Mouse (Mus musculus): ENCODE data around the gene Gpx8.
"Not testable (repeated sequence)": the region's sequence is repeated elsewhere in the genome, so short reads cannot be mapped to it uniquely, and the experiment has no call there.

Gpx8 gene

GRCm38 (mm10) chr13:113023274-113024143 lies 22.7 kb downstream of the Gpx8 start:
- no peak for DNase-seq

GRCm38 (mm10) chr13:113022467-113022866 lies 23.7 kb downstream of the Gpx8 start:
- DNase-seq = no peak

- DNase-seq = no peak
Measured at GRCm38 (mm10) chr13:113021521-113021920, 24.7 kb downstream of the Gpx8 start.

- not testable (repeated sequence) for DNase-seq
Measured at GRCm38 (mm10) chr13:113013174-113013953, 32.8 kb downstream of the Gpx8 start.

GRCm38 (mm10) chr13:113012683-113013082 lies 33.5 kb downstream of the Gpx8 start:
- no peak for DNase-seq

- DNase-seq = peak; percentile 70
Measured at GRCm38 (mm10) chr13:113000576-113001318, 45.5 kb downstream of the Gpx8 start.

GRCm38 (mm10) chr13:113000090-113000489 lies 46.1 kb downstream of the Gpx8 start:
- no peak for DNase-seq

GRCm38 (mm10) chr13:112998427-112999201 lies 47.6 kb downstream of the Gpx8 start:
- no peak for DNase-seq

GRCm38 (mm10) chr13:112997369-112997768 lies 48.8 kb downstream of the Gpx8 start:
- DNase-seq = no peak

- DNase-seq = no peak
Measured at GRCm38 (mm10) chr13:112996407-112996806, 49.8 kb downstream of the Gpx8 start.

- DNase-seq = peak; percentile 70
Measured at GRCm38 (mm10) chr13:112994191-112994590, 52.0 kb downstream of the Gpx8 start.

GRCm38 (mm10) chr13:112993531-112994152 lies 52.6 kb downstream of the Gpx8 start, which contains the start of gene Mcidas:
Mcidas (plus strand) TSS chr13:112993845.
- peak; percentile 19 for DNase-seq
